In genomic region chr4:67607166-67607565, GRCm38 (mm10) we compare ENCODE assay signal across 24 mouse cellular contexts.
DNase-seq lines count a peak whose midpoint lies in the region; ATAC-seq and TF ChIP-seq lines count a peak whose summit lies in the region.
"Had no signal": no experiment of that assay in that cellular context is flagged by ENCODE, and none has a peak within 500 bp of the region (broad histone marks: within the 10 kb centered on the region; RNA-seq: fewer than 3 reads in every experiment).

No protein-coding gene starts in this region.

- H3K27me3 ChIP-seq in hindbrain, postnatal 0 days (ENCODE audit: insufficient read depth, low read length) = no peaks in the 10 kb centered on the region
- H3K27me3 ChIP-seq in hindbrain, embryonic 13.5 days = no peaks in the 10 kb centered on the region
- H3K27me3 ChIP-seq in midbrain, postnatal 0 days (ENCODE audit: insufficient read depth, low read length) = no peaks in the 10 kb centered on the region
- H3K27me3 ChIP-seq in midbrain, embryonic 16.5 days (ENCODE audit: control insufficient read depth, insufficient read depth, low read depth, low read length) = no peaks in the 10 kb centered on the region
- H3K27me3 ChIP-seq: CH12.LX; embryonic facial prominence, embryonic 12.5 days; forebrain, embryonic 13.5 days; forebrain, embryonic 15.5 days; Patski had no signal

- no peak overlapping the region for H3K4me3 ChIP-seq in hindbrain, postnatal 0 days (ENCODE audit: low read length)
- H3K4me3 ChIP-seq in hindbrain, embryonic 13.5 days = no peak overlapping the region
- H3K4me3 ChIP-seq in midbrain, postnatal 0 days (ENCODE audit: low read depth, low read length) = no peak overlapping the region
- no peak overlapping the region for H3K4me3 ChIP-seq in midbrain, embryonic 16.5 days (ENCODE audit: low read depth, low read length)
- H3K4me3 ChIP-seq: embryonic facial prominence, embryonic 10.5 days; embryonic facial prominence, embryonic 12.5 days; forebrain, embryonic 13.5 days; forebrain, embryonic 15.5 days had no signal

- H3K4me1 ChIP-seq in hindbrain, postnatal 0 days (ENCODE audit: insufficient read depth, low read length) = no peaks in the 10 kb centered on the region
- no peaks in the 10 kb centered on the region for H3K4me1 ChIP-seq in hindbrain, embryonic 13.5 days (replicated peaks)
- H3K4me1 ChIP-seq in midbrain, postnatal 0 days (ENCODE audit: insufficient read depth, low read length) = no peaks in the 10 kb centered on the region
- H3K4me1 ChIP-seq in midbrain, embryonic 16.5 days (ENCODE audit: control insufficient read depth, insufficient read depth, low read length) = no peaks in the 10 kb centered on the region
- H3K4me1 ChIP-seq: embryonic facial prominence, embryonic 10.5 days; embryonic facial prominence, embryonic 12.5 days; forebrain, embryonic 13.5 days; forebrain, embryonic 15.5 days had no signal

- TF ChIP-seq CTCF in hindbrain, postnatal 0 days (IDR thresholded peaks at IDR 0.05; ENCODE audit: low read depth) = no peak
- no peak for TF ChIP-seq CTCF in midbrain, postnatal 0 days (IDR thresholded peaks at IDR 0.05)

- H3K4me2 ChIP-seq in hindbrain, postnatal 0 days (ENCODE audit: low read depth, low read length) = no peak overlapping the region
- no peak overlapping the region for H3K4me2 ChIP-seq in hindbrain, embryonic 13.5 days
- no peak overlapping the region for H3K4me2 ChIP-seq in midbrain, postnatal 0 days (ENCODE audit: low read depth, low read length, poor library complexity, severe bottlenecking)
- H3K4me2 ChIP-seq in midbrain, embryonic 16.5 days (ENCODE audit: low read length) = no peak overlapping the region
- H3K4me2 ChIP-seq: embryonic facial prominence, embryonic 12.5 days; forebrain, embryonic 13.5 days; forebrain, embryonic 15.5 days had no signal

- DNase-seq in cerebellum, postnatal 10 days = peak; percentile 55 to 67
- DNase-seq in hindbrain, postnatal 0 days (ENCODE audit: low spot score) = peak; percentile 8
- peak; percentile 21 for DNase-seq in midbrain, postnatal 0 days (ENCODE audit: low spot score)
- DNase-seq: adrenal gland, adult 8-10 months; adrenal gland, postnatal 14 days; adrenal gland, postnatal 36 days; B cell, adult 2 months; cerebellum, adult 11 months; cerebellum, adult 18-20 months; cerebellum, adult 9-10 months; cerebellum, postnatal 25 days; forebrain, postnatal 0 days had no signal

- H3K27ac ChIP-seq in hindbrain, postnatal 0 days = no peak overlapping the region
- H3K27ac ChIP-seq in hindbrain, embryonic 13.5 days = no peak overlapping the region
- no peak overlapping the region for H3K27ac ChIP-seq in midbrain, postnatal 0 days (ENCODE audit: low read depth, low read length)
- no peak overlapping the region for H3K27ac ChIP-seq in midbrain, embryonic 16.5 days (ENCODE audit: low read length)
- H3K27ac ChIP-seq: embryonic facial prominence, embryonic 10.5 days; embryonic facial prominence, embryonic 12.5 days; forebrain, embryonic 13.5 days; forebrain, embryonic 15.5 days had no signal

- H3K9ac ChIP-seq in hindbrain, postnatal 0 days (replicated peaks; ENCODE audit: low read length) = no peak overlapping the region
- no peak overlapping the region for H3K9ac ChIP-seq in hindbrain, embryonic 13.5 days
- no peak overlapping the region for H3K9ac ChIP-seq in midbrain, postnatal 0 days (replicated peaks; ENCODE audit: low read length, poor library complexity, severe bottlenecking)
- H3K9ac ChIP-seq in midbrain, embryonic 16.5 days (ENCODE audit: low read depth, low read length) = no peak overlapping the region
- H3K9ac ChIP-seq: embryonic facial prominence, embryonic 12.5 days; forebrain, embryonic 13.5 days; forebrain, embryonic 15.5 days; forebrain, postnatal 0 days had no signal

- no peaks in the 10 kb centered on the region for H3K9me3 ChIP-seq in hindbrain, postnatal 0 days (ENCODE audit: low read length)
- no peaks in the 10 kb centered on the region for H3K9me3 ChIP-seq in hindbrain, embryonic 13.5 days
- no peaks in the 10 kb centered on the region for H3K9me3 ChIP-seq in midbrain, postnatal 0 days (ENCODE audit: low read length)
- H3K9me3 ChIP-seq in midbrain, embryonic 16.5 days (replicated peaks; ENCODE audit: control insufficient read depth, low read length, poor library complexity, severe bottlenecking) = no peaks in the 10 kb centered on the region
- H3K9me3 ChIP-seq: embryonic facial prominence, embryonic 10.5 days; embryonic facial prominence, embryonic 12.5 days; forebrain, embryonic 13.5 days; forebrain, embryonic 15.5 days; G1E had no signal

- no peak for ATAC-seq in cerebellum, adult (ENCODE audit: insufficient number of reproducible peaks, low FRiP score, low TSS enrichment)
- 0 out of 2 replicates have a peak, but pooled peaks have one; percentile 55 for ATAC-seq in hindbrain, postnatal 0 days
- ATAC-seq in hindbrain, embryonic 13.5 days (ENCODE audit: low FRiP score) = no peak
- no peak for ATAC-seq in midbrain, postnatal 0 days (ENCODE audit: low FRiP score)
- no peak for ATAC-seq in midbrain, embryonic 16.5 days
- ATAC-seq: activated CD4-positive, CD25-positive, alpha-beta regulatory T cell, adult 4 months; CD4-positive, CD25-positive, alpha-beta regulatory T cell, adult 4 months; forebrain, embryonic 13.5 days; forebrain, embryonic 15.5 days; forebrain, postnatal 0 days; Patski had no signal

- no peaks in the 10 kb centered on the region for H3K36me3 ChIP-seq in hindbrain, postnatal 0 days (ENCODE audit: insufficient read depth, low read length)
- no peaks in the 10 kb centered on the region for H3K36me3 ChIP-seq in hindbrain, embryonic 13.5 days
- no peaks in the 10 kb centered on the region for H3K36me3 ChIP-seq in midbrain, postnatal 0 days (ENCODE audit: insufficient read depth, low read length)
- no peaks in the 10 kb centered on the region for H3K36me3 ChIP-seq in midbrain, embryonic 16.5 days (ENCODE audit: control insufficient read depth, insufficient read depth, low read length)
- H3K36me3 ChIP-seq: embryonic facial prominence, embryonic 10.5 days; embryonic facial prominence, embryonic 12.5 days; forebrain, embryonic 15.5 days; G1E had no signal

Comparison
In these comparisons a context has a peak if more than half of its experiments do, and no peak if none do; other contexts are left out.
1. DNase-seq: peak in every context shown above with its lines; median percentile 61 in cerebellum, postnatal 10 days; 21 in midbrain, postnatal 0 days; 8 in hindbrain, postnatal 0 days.